Mouse (Mus musculus): ENCODE results near the gene BC030867.
A peak's percentile ranks its signal among the peaks of the same experiment; 100 is the strongest.

Gene BC030867

GRCm38 (mm10) chr11:102290141-102290540, 41.5 kb downstream of the BC030867 start:
- DNase-seq (ENCODE audit: low read depth) = no peak

GRCm38 (mm10) chr11:102291051-102291535, 42.4 kb downstream of the BC030867 start:
- no peak for DNase-seq (ENCODE audit: low read depth)

GRCm38 (mm10) chr11:102293971-102294370, 45.3 kb downstream of the BC030867 start:
- DNase-seq (ENCODE audit: low read depth) = no peak

GRCm38 (mm10) chr11:102294416-102294815, 45.7 kb downstream of the BC030867 start:
- no peak for DNase-seq (ENCODE audit: low read depth)

GRCm38 (mm10) chr11:102294887-102295597, 46.4 kb downstream of the BC030867 start:
- no peak for DNase-seq (ENCODE audit: low read depth)

- DNase-seq (ENCODE audit: low read depth) = peak; percentile 85
These were observed 47.2 kb downstream of the BC030867 start for GRCm38 (mm10) chr11:102295598-102296471.

GRCm38 (mm10) chr11:102296491-102297472, 48.1 kb downstream of the BC030867 start, which contains the start of gene Atxn7l3:
Atxn7l3 (minus strand) TSS chr11:102296631.
- DNase-seq (ENCODE audit: low read depth) = peak; percentile 99

GRCm38 (mm10) chr11:102297577-102298556, 49.2 kb downstream of the BC030867 start:
- DNase-seq (ENCODE audit: low read depth) = peak; percentile 83

- peak; percentile 92 for DNase-seq (ENCODE audit: low read depth)
These were observed 51.2 kb downstream of the BC030867 start for GRCm38 (mm10) chr11:102299839-102300238.

- DNase-seq (ENCODE audit: low read depth) = no peak
These were observed 55.5 kb downstream of the BC030867 start for GRCm38 (mm10) chr11:102304141-102304540.

- no peak for DNase-seq (ENCODE audit: low read depth)
These were observed 56.7 kb downstream of the BC030867 start for GRCm38 (mm10) chr11:102305359-102305758.

- no peak for DNase-seq (ENCODE audit: low read depth)
These were observed 59.4 kb downstream of the BC030867 start for GRCm38 (mm10) chr11:102308104-102308503.

GRCm38 (mm10) chr11:102308979-102309378, 60.3 kb downstream of the BC030867 start:
- DNase-seq (ENCODE audit: low read depth) = peak; percentile 98

GRCm38 (mm10) chr11:102309821-102310617, 61.3 kb downstream of the BC030867 start:
- peak; percentile 52 for DNase-seq (ENCODE audit: low read depth)

GRCm38 (mm10) chr11:102310768-102311695, 62.4 kb downstream of the BC030867 start:
- no peak for DNase-seq (ENCODE audit: low read depth)

GRCm38 (mm10) chr11:102311966-102312365, 63.3 kb downstream of the BC030867 start:
- no peak for DNase-seq (ENCODE audit: low read depth)

GRCm38 (mm10) chr11:102312586-102312985, 63.9 kb downstream of the BC030867 start:
- peak; percentile 7 for DNase-seq (ENCODE audit: low read depth)

- DNase-seq (ENCODE audit: low read depth) = no peak
These were observed 65.6 kb downstream of the BC030867 start for GRCm38 (mm10) chr11:102314321-102314720.

Measured in induced T-regulatory cell, adult 2 months (primary cell).